Mouse (Mus musculus) kidney, postnatal 0 days (tissue): Measurements from ENCODE around the gene Tnpo1. TPM values are rescaled to one million over a fixed set of nuclear protein-coding genes. Genes with fewer than 3 reads are reported as not detected.

Experiments
- ATAC-seq: fragments of 200-750 bp; cut with Nextera tagmentation; replicated peaks from 2 replicates; pipeline ENCODE4 v1.8.0; 2017; ENCODE audit warnings: low read depth, moderate number of reproducible peaks, moderate TSS enrichment, moderate library complexity; ENCODE audit not compliant: low FRiP score
- DNase-seq: peaks from one replicate; pipeline ENCODE4 v3.0.0-alpha.2; 2016; ENCODE audit warnings: low spot score
- H3K27ac ChIP-seq: fragments of 300-500 bp; sonication (generic); 2 replicates; pipeline ENCODE4 v1.5.1; 2014; ENCODE audit warnings: mild to moderate bottlenecking
- H3K27me3 ChIP-seq: fragments of 300-500 bp; sonication (generic); 2 replicates; pipeline ENCODE4 v1.6.1; 2014; ENCODE audit warnings: low read length, mixed read lengths; ENCODE audit not compliant: insufficient read depth
- H3K36me3 ChIP-seq: fragments of 300-500 bp; sonication (generic); 2 replicates; pipeline ENCODE4 v1.6.1; 2014; ENCODE audit warnings: low read length, mixed read lengths; ENCODE audit not compliant: insufficient read depth
- H3K4me1 ChIP-seq: fragments of 300-500 bp; sonication (generic); replicated peaks from 2 replicates; pipeline ENCODE4 v1.6.1; 2014; ENCODE audit warnings: antibody characterized with exemption, low read length, mixed read lengths; ENCODE audit not compliant: insufficient read depth
- H3K4me2 ChIP-seq: fragments of 300-500 bp; sonication (generic); 2 replicates; pipeline ENCODE4 v1.6.1; 2014; ENCODE audit warnings: mild to moderate bottlenecking, low read length, moderate library complexity, mixed read lengths
- H3K4me3 ChIP-seq: fragments of 300-500 bp; sonication (generic); replicated peaks from 2 replicates; pipeline ENCODE4 v1.5.1; 2014; ENCODE audit warnings: low read depth, low read length
- H3K9ac ChIP-seq: fragments of 300-500 bp; sonication (generic); 2 replicates; pipeline ENCODE4 v1.6.1; 2014; ENCODE audit warnings: low read depth, low read length
- H3K9me3 ChIP-seq: fragments of 300-500 bp; sonication (generic); replicated peaks from 2 replicates; pipeline ENCODE4 v1.6.1; 2016; ENCODE audit warnings: low read length, inconsistent platforms, mixed read lengths
- CTCF ChIP-seq: IDR thresholded peaks from 2 replicates; pipeline ENCODE4 v1.5.1; 2016; ENCODE audit warnings: antibody characterized with exemption, low read depth, mild to moderate bottlenecking, moderate library complexity
- WGBS: fragments of 180-500 bp; shearing (Covaris S2); extraction: QIAGEN DNeasy Blood & Tissue Kit; methylation state at CpG from one replicate; pipeline ENCODE4 v1.1.7; 2014; 5-methylcytosine and 5-hydroxymethylcytosine counted together
- polyA plus RNA-seq: library from polyadenylated mRNA; unstranded; fragments of >200 nt; fragmentation: Nextera tagmentation; extraction: Ambion mirVana; gene quantifications from 2 replicates; pipeline ENCODE4 v1.2.1, GENCODE M21; 2015

Tnpo1 gene
- polyA plus RNA-seq, 1 experiment from 2014 or later = 37.8 TPM

- DNase-seq (no peak), ATAC-seq (no peak)
- Histone ChIP-seq H3K4me2 (no peak overlapping the region), H3K36me3 (no peaks in the 10 kb centered on the region), H3K4me1 (no peaks in the 10 kb centered on the region; the same call in 1 of the 2 replicates), H3K9me3 (no peaks in the 10 kb centered on the region), H3K27me3 (no peaks in the 10 kb centered on the region), H3K9ac (no peak overlapping the region), H3K4me3 (no peak overlapping the region), H3K27ac (no peak overlapping the region)
- TF ChIP-seq CTCF = no peak
- 54% methylated on average over 4 of the region's 4 CpGs for WGBS
Measured at GRCm38 (mm10) chr13:98948146-98948545, 22.0 kb upstream of the Tnpo1 start.

GRCm38 (mm10) chr13:98946434-98946833, 20.2 kb upstream of the Tnpo1 start:
- Histone ChIP-seq H3K4me3 (no peak overlapping the region), H3K36me3 (no peaks in the 10 kb centered on the region), H3K27ac (0 out of 2 replicates have a peak overlapping the region, but pooled peaks have one; percentile 74), H3K9ac (no peak overlapping the region), H3K4me2 (no peak overlapping the region), H3K4me1 (peaks cover 8% of the 10 kb centered on the region), H3K27me3 (no peaks in the 10 kb centered on the region), H3K9me3 (no peaks in the 10 kb centered on the region)
- no peak for ATAC-seq
- DNase-seq = no peak
- TF ChIP-seq CTCF = no peak
- WGBS = 83% methylated on average over 7 of the region's 7 CpGs

GRCm38 (mm10) chr13:98945908-98946307, 19.7 kb upstream of the Tnpo1 start:
- Histone ChIP-seq H3K27ac (0 out of 2 replicates have a peak overlapping the region, but pooled peaks have one; percentile 74), H3K9me3 (no peaks in the 10 kb centered on the region), H3K36me3 (no peaks in the 10 kb centered on the region), H3K4me2 (no peak overlapping the region), H3K4me1 (peaks cover 8% of the 10 kb centered on the region), H3K9ac (no peak overlapping the region), H3K4me3 (no peak overlapping the region), H3K27me3 (no peaks in the 10 kb centered on the region)
- 42% methylated on average over 3 of the region's 3 CpGs for WGBS
- ATAC-seq = no peak
- no peak for DNase-seq
- TF ChIP-seq CTCF = no peak

GRCm38 (mm10) chr13:98945381-98945780, 19.2 kb upstream of the Tnpo1 start:
- DNase-seq (no peak), ATAC-seq (no peak)
- Histone ChIP-seq H3K36me3 (no peaks in the 10 kb centered on the region), H3K9ac (no peak overlapping the region), H3K4me3 (no peak overlapping the region), H3K4me2 (no peak overlapping the region), H3K27me3 (no peaks in the 10 kb centered on the region), H3K27ac (peak overlapping the region; percentile 74), H3K9me3 (no peaks in the 10 kb centered on the region), H3K4me1 (peaks cover 8% of the 10 kb centered on the region)
- 51% methylated on average over 4 of the region's 4 CpGs for WGBS
- TF ChIP-seq CTCF = no peak

GRCm38 (mm10) chr13:98944620-98945081, 18.5 kb upstream of the Tnpo1 start:
- H3K36me3 ChIP-seq = no peaks in the 10 kb centered on the region
- DNase-seq (peak; percentile 56), ATAC-seq (peak; percentile 51; the same call in 1 of the 2 replicates)
- 28% methylated on average over 7 of the region's 7 CpGs for WGBS
- H3K27me3 ChIP-seq = no peaks in the 10 kb centered on the region
- H3K4me2 ChIP-seq = peak overlapping the region; percentile 39
- H3K9ac ChIP-seq = peak overlapping the region; percentile 10; the same call in 1 of the 2 replicates
- H3K4me1 ChIP-seq = peaks cover 8% of the 10 kb centered on the region
- H3K4me3 ChIP-seq = peak overlapping the region; percentile 19; the same call in 1 of the 2 replicates
- peak overlapping the region; percentile 74 for H3K27ac ChIP-seq
- no peak for TF ChIP-seq CTCF
- H3K9me3 ChIP-seq = no peaks in the 10 kb centered on the region

GRCm38 (mm10) chr13:98942360-98942759, 16.2 kb upstream of the Tnpo1 start:
- no peak for TF ChIP-seq CTCF
- ATAC-seq (no peak), DNase-seq (peak; percentile 48)
- Histone ChIP-seq H3K27ac (peak overlapping the region; percentile 31; the same call in 1 of the 2 replicates), H3K4me3 (no peak overlapping the region), H3K9ac (no peak overlapping the region), H3K36me3 (no peaks in the 10 kb centered on the region), H3K27me3 (no peaks in the 10 kb centered on the region), H3K9me3 (no peaks in the 10 kb centered on the region), H3K4me1 (peaks cover 8% of the 10 kb centered on the region), H3K4me2 (no peak overlapping the region)
- WGBS = 34% methylated on average over 6 of the region's 6 CpGs

GRCm38 (mm10) chr13:98941829-98942343, 15.7 kb upstream of the Tnpo1 start:
- Histone ChIP-seq H3K4me2 (no peak overlapping the region), H3K27ac (peak overlapping the region; percentile 77), H3K27me3 (no peaks in the 10 kb centered on the region), H3K4me3 (no peak overlapping the region), H3K4me1 (peaks cover 8% of the 10 kb centered on the region), H3K9me3 (no peaks in the 10 kb centered on the region), H3K9ac (no peak overlapping the region), H3K36me3 (no peaks in the 10 kb centered on the region)
- DNase-seq (peak; percentile 64), ATAC-seq (peak; percentile 82)
- no peak for TF ChIP-seq CTCF
- WGBS = 61% methylated on average over 7 of the region's 7 CpGs
